Mouse (Mus musculus): Measurements from ENCODE around the gene Cmtm4.

GRCm38 (mm10) chr8:104430230-104430629 lies 34.6 kb upstream of the Cmtm4 start:
- TF ChIP-seq GATA1 (IDR thresholded peaks at IDR 0.05; ENCODE audit: borderline replicate concordance, low read length) (no peak), FLI1 (IDR thresholded peaks at IDR 0.05; ENCODE audit: low read length) (no peak)

All from megakaryocyte, embryonic 14.5 days (primary cell).